Mouse (Mus musculus) heart, postnatal 36 days (tissue): ENCODE measurements around the gene Smbd1. TPM values are rescaled to one million over a fixed set of nuclear protein-coding genes. Genes with fewer than 3 reads are reported as not detected.

Experiments
- DNase-seq, 2 experiments: peaks; one replicate each; pipeline ENCODE4 v3.0.0; 2021 to 2022
- intact Hi-C: fragments of 180-260 bp; cut with DNase I; formaldehyde crosslinking; loops from one replicate; pipeline ENCODE4 v1.15.1; 2025
- total RNA-seq, 2 experiments: library from RNA; stranded (reverse); gene quantifications; 2 replicates each; pipeline ENCODE4 v1.2.3; 2021

Gene Smbd1
- total RNA-seq, 2 experiments from 2014 or later: not detected

GRCm38 (mm10) chr16:32814539-32814938 is 4.3 kb upstream of the Smbd1 start:
- DNase-seq: peak; percentile 46 to 57
- intact Hi-C loops: loop anchor here (2.0 to 5.0 kb wide), 4 partner anchors 63 to 343 kb away; partner anchors contain the start of genes Fyttd1, Lmln and Rubcn

GRCm38 (mm10) chr16:32813771-32814170 is 3.5 kb upstream of the Smbd1 start:
- peak in 1 of 2 experiments; percentile 17 for DNase-seq
- intact Hi-C loops: loop anchor here (2.0 to 5.0 kb wide), 6 partner anchors 64 to 344 kb away; partner anchors contain the start of genes Fyttd1, Lmln and Rubcn

GRCm38 (mm10) chr16:32813362-32813761 is 3.1 kb upstream of the Smbd1 start:
- intact Hi-C loops: loop anchor here (2.0 to 5.0 kb wide), 5 partner anchors 64 to 344 kb away; partner anchors contain the start of genes Fyttd1, Lmln and Rubcn
- DNase-seq: peak in 1 of 2 experiments; percentile 19

- DNase-seq: peak; percentile 87 to 90
- intact Hi-C loops: loop anchor here (2.0 to 5.0 kb wide), 5 partner anchors 64 to 344 kb away; partner anchors contain the start of genes Fyttd1, Lmln and Rubcn
Observed at GRCm38 (mm10) chr16:32812888-32813361, 2.6 kb upstream of the Smbd1 start.

GRCm38 (mm10) chr16:32807408-32808185 is 2.7 kb downstream of the Smbd1 start:
- no peak for DNase-seq
- intact Hi-C loops: no loop called here

- intact Hi-C loops: no loop called here
- DNase-seq: no peak
Observed at GRCm38 (mm10) chr16:32805151-32805550, 5.1 kb downstream of the Smbd1 start.

GRCm38 (mm10) chr16:32803901-32804300 is 6.4 kb downstream of the Smbd1 start:
- intact Hi-C loops: no loop called here

GRCm38 (mm10) chr16:32803252-32803853 is 6.9 kb downstream of the Smbd1 start:
- DNase-seq: peak; percentile 76 to 81
- intact Hi-C loops: no loop called here

More at GRCm38 (mm10) chr16:32803901-32804300, 6.4 kb downstream of the Smbd1 start:
- DNase-seq: no peak

- DNase-seq: no peak
- intact Hi-C loops: loop anchor here (5.0 kb wide), 1 partner anchor 160 kb away; no protein-coding TSS in a partner anchor
Observed at GRCm38 (mm10) chr16:32797426-32797689, 12.9 kb downstream of the Smbd1 start, which contains the start of gene Muc20. Muc20 (minus strand) TSS chr16:32797435.

- DNase-seq: no peak
- intact Hi-C loops: loop anchor here (5.0 kb wide), 1 partner anchor 160 kb away; no protein-coding TSS in a partner anchor
Observed at GRCm38 (mm10) chr16:32796676-32797425, 13.4 kb downstream of the Smbd1 start.

- intact Hi-C loops: loop anchor here (5.0 kb wide), 1 partner anchor 158 kb away; no protein-coding TSS in a partner anchor
- DNase-seq: no peak
Observed at GRCm38 (mm10) chr16:32795177-32795576, 15.1 kb downstream of the Smbd1 start.

GRCm38 (mm10) chr16:32790056-32790455 is 20.2 kb downstream of the Smbd1 start:
- intact Hi-C loops: no loop called here
- no peak for DNase-seq

GRCm38 (mm10) chr16:32784840-32785239 is 25.4 kb downstream of the Smbd1 start:
- intact Hi-C loops: no loop called here
- DNase-seq: no peak

GRCm38 (mm10) chr16:32783324-32784062 is 26.8 kb downstream of the Smbd1 start:
- DNase-seq: no peak
- intact Hi-C loops: no loop called here

GRCm38 (mm10) chr16:32778956-32779355 is 31.3 kb downstream of the Smbd1 start:
- intact Hi-C loops: no loop called here
- no peak for DNase-seq

GRCm38 (mm10) chr16:32776676-32777075 is 33.6 kb downstream of the Smbd1 start:
- intact Hi-C loops: no loop called here
- DNase-seq: no peak

GRCm38 (mm10) chr16:32766904-32767303 is 43.4 kb downstream of the Smbd1 start:
- intact Hi-C loops: no loop called here
- no peak for DNase-seq

- no peak for DNase-seq
- intact Hi-C loops: no loop called here
Observed at GRCm38 (mm10) chr16:32764961-32765360, 45.3 kb downstream of the Smbd1 start.

GRCm38 (mm10) chr16:32764550-32764949 is 45.7 kb downstream of the Smbd1 start:
- intact Hi-C loops: no loop called here
- DNase-seq: no peak
